Mouse (Mus musculus): Measurements from ENCODE around the gene Trim15. TPM values are rescaled to one million over a fixed set of nuclear protein-coding genes. Genes with fewer than 3 reads are reported as not detected.

Trim15 gene
- polyA plus RNA-seq, 1 experiment from 2014 or later = 16.4 TPM

GRCm38 (mm10) chr17:36883350-36883749, 16.3 kb upstream of the Trim15 start:
- no peak for TF ChIP-seq CTCF (IDR thresholded peaks at IDR 0.05; ENCODE audit: low read depth)
- no peak overlapping the region for H3K4me3 ChIP-seq (ENCODE audit: low read depth, low read length)
- H3K4me1 ChIP-seq (replicated peaks; ENCODE audit: control insufficient read depth, insufficient read depth, low read length) = no peaks in the 10 kb centered on the region
- WGBS = 75% methylated on average over 2 of the region's 2 CpGs
- no peak overlapping the region for H3K27ac ChIP-seq (ENCODE audit: low read depth, low read length)
- no peak overlapping the region for H3K9ac ChIP-seq (ENCODE audit: low read depth, low read length)
- no peak for ATAC-seq
- no peaks in the 10 kb centered on the region for H3K27me3 ChIP-seq (replicated peaks; ENCODE audit: control insufficient read depth, insufficient read depth, low read length)
- H3K9me3 ChIP-seq (ENCODE audit: control insufficient read depth) = no peaks in the 10 kb centered on the region
- H3K36me3 ChIP-seq (ENCODE audit: control insufficient read depth, insufficient read depth) = no peaks in the 10 kb centered on the region
- no peak overlapping the region for H3K4me2 ChIP-seq (replicated peaks; ENCODE audit: low read depth)

GRCm38 (mm10) chr17:36874636-36875035, 7.6 kb upstream of the Trim15 start:
- no peaks in the 10 kb centered on the region for H3K27me3 ChIP-seq (replicated peaks; ENCODE audit: control insufficient read depth, insufficient read depth, low read length)
- no peak for TF ChIP-seq CTCF (IDR thresholded peaks at IDR 0.05; ENCODE audit: low read depth)
- ATAC-seq = peak; percentile 26; the same call in 1 of the 2 replicates
- H3K4me3 ChIP-seq (ENCODE audit: low read depth, low read length) = no peak overlapping the region
- H3K4me1 ChIP-seq (replicated peaks; ENCODE audit: control insufficient read depth, insufficient read depth, low read length) = no peaks in the 10 kb centered on the region
- H3K9ac ChIP-seq (ENCODE audit: low read depth, low read length) = no peak overlapping the region
- no peaks in the 10 kb centered on the region for H3K36me3 ChIP-seq (ENCODE audit: control insufficient read depth, insufficient read depth)
- no peak overlapping the region for H3K27ac ChIP-seq (ENCODE audit: low read depth, low read length)
- H3K4me2 ChIP-seq (replicated peaks; ENCODE audit: low read depth) = no peak overlapping the region
- WGBS = 28% methylated on average over 4 of the region's 4 CpGs
- H3K9me3 ChIP-seq (ENCODE audit: control insufficient read depth) = no peaks in the 10 kb centered on the region

GRCm38 (mm10) chr17:36869955-36870810, 3.2 kb upstream of the Trim15 start:
- Histone ChIP-seq H3K27me3 (replicated peaks; ENCODE audit: control insufficient read depth, insufficient read depth, low read length) (no peaks in the 10 kb centered on the region), H3K4me2 (replicated peaks; ENCODE audit: low read depth) (no peak overlapping the region), H3K4me3 (ENCODE audit: low read depth, low read length) (no peak overlapping the region), H3K9me3 (ENCODE audit: control insufficient read depth) (no peaks in the 10 kb centered on the region), H3K4me1 (replicated peaks; ENCODE audit: control insufficient read depth, insufficient read depth, low read length) (no peaks in the 10 kb centered on the region), H3K9ac (ENCODE audit: low read depth, low read length) (no peak overlapping the region), H3K27ac (ENCODE audit: low read depth, low read length) (no peak overlapping the region), H3K36me3 (ENCODE audit: control insufficient read depth, insufficient read depth) (no peaks in the 10 kb centered on the region)
- no peak for ATAC-seq
- TF ChIP-seq CTCF (IDR thresholded peaks at IDR 0.05; ENCODE audit: low read depth) = no peak
- 77% methylated on average over 25 of the region's 25 CpGs for WGBS

DNA sequence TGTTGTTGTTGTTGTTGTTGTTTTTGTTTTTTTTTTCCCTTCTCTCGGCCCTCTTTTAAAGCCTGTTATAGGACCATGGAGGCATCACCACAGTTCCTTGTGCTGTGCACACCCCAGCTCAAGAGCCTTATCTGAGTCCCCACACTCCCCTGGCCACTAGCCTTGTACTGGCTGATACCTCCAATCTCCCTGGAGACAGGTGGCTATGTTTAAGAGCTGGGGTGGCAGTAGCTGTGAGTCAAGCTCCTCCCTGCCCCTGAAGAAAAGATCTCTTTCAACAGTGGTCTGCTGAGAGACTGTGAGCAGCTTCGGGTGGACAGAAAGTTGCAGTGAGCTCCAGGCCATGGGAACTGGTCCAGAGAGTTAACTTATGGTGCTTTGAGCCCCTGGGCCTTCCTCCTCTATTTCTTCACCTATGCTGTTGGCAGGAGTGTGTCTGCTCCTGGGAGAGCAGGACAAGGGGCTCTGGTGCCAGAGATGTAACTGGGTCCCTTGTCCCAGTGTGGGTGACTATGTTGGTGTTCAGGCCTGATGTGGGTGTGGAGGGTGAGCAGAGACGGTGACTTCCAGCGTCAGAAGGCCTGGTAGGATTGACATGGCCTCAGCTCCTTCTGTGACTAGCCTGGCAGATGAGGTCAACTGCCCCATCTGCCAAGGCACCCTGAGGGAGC, 2.4 kb upstream of the Trim15 start, which contains the start of gene Trim10:
Gene Trim10 (plus strand): TSS at position 291 of the 671 bp plus-strand sequence.
- Histone ChIP-seq H3K4me3 (ENCODE audit: low read depth, low read length) (no peak within 1 kb of the TSS), H3K27ac (ENCODE audit: low read depth, low read length) (no peak within 1 kb of the TSS), H3K4me2 (replicated peaks; ENCODE audit: low read depth) (no peak within 1 kb of the TSS), H3K36me3 (ENCODE audit: control insufficient read depth, insufficient read depth) (no peaks in the 10 kb centered on the region), H3K9ac (ENCODE audit: low read depth, low read length) (no peak within 1 kb of the TSS), H3K4me1 (replicated peaks; ENCODE audit: control insufficient read depth, insufficient read depth, low read length) (no peaks in the 10 kb centered on the region), H3K9me3 (ENCODE audit: control insufficient read depth) (no peaks in the 10 kb centered on the region), H3K27me3 (replicated peaks; ENCODE audit: control insufficient read depth, insufficient read depth, low read length) (no peaks in the 10 kb centered on the region)
- 72% methylated on average over 4 of the region's 4 CpGs for WGBS
- TF ChIP-seq CTCF (IDR thresholded peaks at IDR 0.05; ENCODE audit: low read depth) = no peak
- no peak for ATAC-seq

- Histone ChIP-seq H3K9me3 (ENCODE audit: control insufficient read depth) (no peaks in the 10 kb centered on the region), H3K36me3 (ENCODE audit: control insufficient read depth, insufficient read depth) (no peaks in the 10 kb centered on the region), H3K4me3 (ENCODE audit: low read depth, low read length) (no peak overlapping the region), H3K4me1 (replicated peaks; ENCODE audit: control insufficient read depth, insufficient read depth, low read length) (no peaks in the 10 kb centered on the region), H3K27me3 (replicated peaks; ENCODE audit: control insufficient read depth, insufficient read depth, low read length) (no peaks in the 10 kb centered on the region), H3K9ac (ENCODE audit: low read depth, low read length) (no peak overlapping the region), H3K27ac (ENCODE audit: low read depth, low read length) (no peak overlapping the region), H3K4me2 (replicated peaks; ENCODE audit: low read depth) (no peak overlapping the region)
- 83% methylated on average over 2 of the region's 2 CpGs for WGBS
- no peak for TF ChIP-seq CTCF (IDR thresholded peaks at IDR 0.05; ENCODE audit: low read depth)
- no peak for ATAC-seq
These were observed 1.8 kb upstream of the Trim15 start for GRCm38 (mm10) chr17:36868836-36869235.

DNA sequence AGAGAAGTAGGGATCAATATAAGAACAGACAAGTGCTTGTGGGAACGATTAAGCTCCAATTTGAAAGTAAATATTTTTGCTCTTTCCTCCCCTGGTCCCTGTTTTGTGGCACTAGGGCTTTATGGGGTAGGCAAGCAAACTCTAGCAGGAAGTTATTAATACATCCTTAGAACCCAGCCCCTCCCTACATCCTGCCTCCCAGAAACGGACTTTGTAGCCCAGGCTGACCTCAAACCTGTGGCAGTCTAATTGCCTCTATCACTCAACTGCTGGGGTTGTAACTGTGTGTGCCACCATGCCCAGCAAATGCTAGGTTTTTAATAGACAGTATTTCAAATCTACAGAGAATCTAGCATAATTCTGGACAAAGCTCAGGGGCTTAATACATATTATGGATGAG, 5.3 kb downstream of the Trim15 start:
- H3K27ac ChIP-seq (ENCODE audit: low read depth, low read length) = peak overlapping the region; percentile 28; the same call in 1 of the 2 replicates
- ATAC-seq = peak; percentile 79

More for the DNA sequence above, 5.3 kb downstream of the Trim15 start:
- WGBS = 23% methylated on average over 2 of the region's 2 CpGs
- no peak for TF ChIP-seq CTCF (IDR thresholded peaks at IDR 0.05; ENCODE audit: low read depth)
- Histone ChIP-seq H3K4me1 (replicated peaks; ENCODE audit: control insufficient read depth, insufficient read depth, low read length) (no peaks in the 10 kb centered on the region; the same call in 1 of the 2 replicates), H3K9me3 (ENCODE audit: control insufficient read depth) (no peaks in the 10 kb centered on the region), H3K4me3 (ENCODE audit: low read depth, low read length) (no peak overlapping the region), H3K27me3 (replicated peaks; ENCODE audit: control insufficient read depth, insufficient read depth, low read length) (no peaks in the 10 kb centered on the region), H3K9ac (ENCODE audit: low read depth, low read length) (no peak overlapping the region), H3K36me3 (ENCODE audit: control insufficient read depth, insufficient read depth) (peaks cover 22% of the 10 kb centered on the region), H3K4me2 (replicated peaks; ENCODE audit: low read depth) (no peak overlapping the region)

All from intestine, postnatal 0 days (tissue).